Mouse (Mus musculus): ENCODE measurements around the gene Them7. TPM values are rescaled to one million over a fixed set of nuclear protein-coding genes. Genes with fewer than 3 reads are reported as not detected.

Gene Them7
- polyA plus RNA-seq, 1 experiment, result not detected

DNA sequence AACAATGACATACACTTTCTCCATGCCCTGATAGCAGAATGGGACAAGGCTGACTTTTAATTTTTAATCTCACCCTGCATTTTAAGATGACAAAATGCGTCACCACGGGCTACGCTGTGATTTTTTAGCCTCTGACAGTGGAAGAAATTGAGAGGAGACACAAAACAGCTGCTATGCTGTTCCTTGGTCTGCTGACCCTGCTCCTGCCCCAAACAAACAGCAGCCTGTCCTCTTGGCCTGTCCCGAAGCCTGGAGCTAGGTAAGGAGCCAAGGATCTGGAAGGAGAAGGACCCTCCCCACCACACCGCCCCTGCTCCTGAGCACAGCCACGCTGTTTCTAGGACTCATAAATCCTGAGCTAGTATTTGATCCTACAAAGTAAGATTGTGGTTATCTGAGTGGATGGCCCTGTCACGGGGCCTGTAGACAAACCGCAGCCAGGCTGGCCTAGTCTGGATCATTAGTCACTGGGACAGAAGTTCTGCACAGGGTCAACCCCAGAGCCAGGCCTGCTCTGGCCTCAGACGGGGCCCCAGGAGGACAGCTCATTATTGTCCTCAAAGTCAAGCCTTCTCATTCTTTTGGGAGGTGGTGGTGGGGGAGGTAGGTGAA is 17.5 kb upstream of the Them7 start:
- TF ChIP-seq POLR2A (IDR thresholded peaks at IDR 0.05; ENCODE audit: extremely low read depth, insufficient read depth, low read length) (no peak), CTCF (IDR thresholded peaks at IDR 0.05; ENCODE audit: extremely low read depth, insufficient read depth, low read length) (no peak)
- H3K27ac ChIP-seq (ENCODE audit: insufficient read depth, low read length), result no peak overlapping the region
- H3K4me1 ChIP-seq (ENCODE audit: control insufficient read depth, insufficient read depth, low read length), result no peaks in the 10 kb centered on the region
- H3K4me3 ChIP-seq (ENCODE audit: insufficient read depth, low read length), result no peak overlapping the region

DNA sequence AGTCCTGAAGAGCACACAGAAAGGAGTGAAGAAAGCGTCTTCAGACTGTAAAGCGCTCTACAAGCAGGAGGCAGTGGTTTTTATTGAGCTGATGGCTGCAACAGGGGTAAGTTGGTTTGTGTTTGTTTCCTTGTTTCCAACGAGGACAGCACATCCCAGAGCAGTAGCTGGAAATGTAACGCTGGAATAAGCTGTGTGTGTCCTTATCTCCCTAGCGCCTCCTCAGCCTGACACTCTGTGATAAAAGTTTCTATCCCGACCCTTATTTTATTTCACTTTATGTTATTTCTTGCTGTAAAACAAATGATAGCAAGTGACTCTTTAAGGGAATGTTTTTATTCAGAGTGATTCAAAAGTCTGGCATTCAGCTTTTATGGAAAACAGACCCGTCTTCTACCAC is 11.3 kb upstream of the Them7 start:
- TF ChIP-seq POLR2A (IDR thresholded peaks at IDR 0.05; ENCODE audit: extremely low read depth, insufficient read depth, low read length) (no peak), CTCF (IDR thresholded peaks at IDR 0.05; ENCODE audit: extremely low read depth, insufficient read depth, low read length) (no peak)
- H3K4me1 ChIP-seq (ENCODE audit: control insufficient read depth, insufficient read depth, low read length), result no peaks in the 10 kb centered on the region
- H3K27ac ChIP-seq (ENCODE audit: insufficient read depth, low read length), result no peak overlapping the region
- no peak overlapping the region for H3K4me3 ChIP-seq (ENCODE audit: insufficient read depth, low read length)

DNA sequence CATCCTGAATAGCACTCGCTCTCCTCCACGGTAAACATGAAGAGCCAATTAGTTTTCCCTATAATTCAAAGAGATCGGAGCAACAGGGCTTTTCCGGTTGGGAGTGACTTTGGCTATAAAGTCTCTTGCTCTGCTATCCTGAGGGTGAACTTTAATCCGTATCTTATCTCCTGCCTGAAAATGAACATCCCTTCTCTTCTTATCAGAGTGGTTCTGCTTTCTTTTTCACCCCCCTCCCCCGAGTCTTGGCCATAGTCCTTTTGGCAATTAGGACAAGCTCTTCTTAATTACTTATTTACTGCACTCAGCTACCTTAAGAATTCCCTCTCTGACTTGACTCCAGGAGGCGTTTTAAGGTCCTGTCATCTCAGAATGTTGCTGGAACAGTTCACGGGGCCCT is 8.2 kb upstream of the Them7 start:
- TF ChIP-seq CTCF (IDR thresholded peaks at IDR 0.05; ENCODE audit: extremely low read depth, insufficient read depth, low read length), result no peak
- TF ChIP-seq POLR2A (IDR thresholded peaks at IDR 0.05; ENCODE audit: extremely low read depth, insufficient read depth, low read length), result no peak
- no peak overlapping the region for H3K4me3 ChIP-seq (ENCODE audit: insufficient read depth, low read length)
- no peak overlapping the region for H3K27ac ChIP-seq (ENCODE audit: insufficient read depth, low read length)

DNA sequence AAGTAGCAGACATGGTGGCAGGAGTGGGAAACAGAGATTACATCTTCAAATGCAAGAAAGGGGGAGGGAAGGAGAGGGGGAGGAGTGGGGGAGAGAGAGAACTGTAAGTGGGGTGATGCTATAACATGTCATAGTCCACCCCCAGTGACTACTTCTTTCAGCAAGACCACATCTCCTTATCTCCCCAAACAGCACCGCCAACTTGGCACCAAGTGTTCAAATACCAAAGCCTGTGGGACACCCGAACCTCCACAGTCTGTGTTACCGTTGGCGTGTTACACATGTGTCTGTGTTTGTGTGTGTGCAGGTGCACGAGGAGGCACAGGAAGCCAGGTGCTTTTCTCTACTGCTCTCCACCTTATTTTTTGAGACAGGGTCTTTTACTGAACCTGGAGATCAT is 4.9 kb upstream of the Them7 start:
- Histone ChIP-seq H3K27ac (ENCODE audit: insufficient read depth, low read length) (no peak overlapping the region), H3K4me1 (ENCODE audit: control insufficient read depth, insufficient read depth, low read length) (no peaks in the 10 kb centered on the region), H3K4me3 (ENCODE audit: insufficient read depth, low read length) (no peak overlapping the region)
- TF ChIP-seq POLR2A (IDR thresholded peaks at IDR 0.05; ENCODE audit: extremely low read depth, insufficient read depth, low read length), result no peak
- TF ChIP-seq CTCF (IDR thresholded peaks at IDR 0.05; ENCODE audit: extremely low read depth, insufficient read depth, low read length), result no peak

More for the DNA sequence above, 8.2 kb upstream of the Them7 start:
- no peaks in the 10 kb centered on the region for H3K4me1 ChIP-seq (ENCODE audit: control insufficient read depth, insufficient read depth, low read length)

GRCm38 (mm10) chr2:105219664-105220063 is 4.5 kb upstream of the Them7 start:
- TF ChIP-seq POLR2A (IDR thresholded peaks at IDR 0.05; ENCODE audit: extremely low read depth, insufficient read depth, low read length) (no peak), CTCF (IDR thresholded peaks at IDR 0.05; ENCODE audit: extremely low read depth, insufficient read depth, low read length) (no peak)
- Histone ChIP-seq H3K4me3 (ENCODE audit: insufficient read depth, low read length) (no peak overlapping the region), H3K4me1 (ENCODE audit: control insufficient read depth, insufficient read depth, low read length) (no peaks in the 10 kb centered on the region), H3K27ac (ENCODE audit: insufficient read depth, low read length) (no peak overlapping the region)

DNA sequence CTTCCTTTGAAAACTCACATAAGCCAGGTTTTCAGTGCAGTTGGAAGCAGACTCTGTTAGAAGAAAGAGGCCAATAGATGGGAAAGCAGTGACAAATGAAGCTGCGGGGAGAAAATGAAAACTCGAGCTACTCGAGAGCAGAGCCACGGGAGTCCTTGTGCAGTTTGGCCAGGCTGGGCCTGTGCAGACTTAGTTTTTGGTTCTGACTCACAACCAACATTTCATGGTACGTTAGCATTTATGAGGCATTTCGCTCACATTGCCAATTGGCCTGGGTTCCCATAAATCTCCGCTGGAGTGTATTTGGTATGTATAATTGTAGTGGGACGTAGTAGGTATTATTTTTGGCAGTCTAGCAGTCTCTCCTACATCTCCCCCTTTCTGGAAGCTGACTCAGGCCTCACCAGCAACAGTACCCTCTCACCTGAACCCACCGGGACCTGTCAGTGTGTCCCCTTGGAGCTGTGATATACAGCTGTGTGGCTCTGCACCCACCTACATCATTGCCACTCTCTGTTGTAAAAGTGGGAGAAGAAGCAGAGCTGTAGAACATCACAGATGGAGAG is 3.3 kb upstream of the Them7 start:
- H3K4me1 ChIP-seq (ENCODE audit: control insufficient read depth, insufficient read depth, low read length), result no peaks in the 10 kb centered on the region
- no peak overlapping the region for H3K4me3 ChIP-seq (ENCODE audit: insufficient read depth, low read length)
- no peak overlapping the region for H3K27ac ChIP-seq (ENCODE audit: insufficient read depth, low read length)
- TF ChIP-seq CTCF (IDR thresholded peaks at IDR 0.05; ENCODE audit: extremely low read depth, insufficient read depth, low read length) (no peak), POLR2A (IDR thresholded peaks at IDR 0.05; ENCODE audit: extremely low read depth, insufficient read depth, low read length) (no peak)

- H3K4me3 ChIP-seq (ENCODE audit: insufficient read depth, low read length), result no peak overlapping the region
- no peak for TF ChIP-seq CTCF (IDR thresholded peaks at IDR 0.05; ENCODE audit: extremely low read depth, insufficient read depth, low read length)
- no peak for TF ChIP-seq POLR2A (IDR thresholded peaks at IDR 0.05; ENCODE audit: extremely low read depth, insufficient read depth, low read length)
Measured at GRCm38 (mm10) chr2:105223606-105224005, 514 bp upstream of the Them7 start.

GRCm38 (mm10) chr2:105224987-105225375 is 861 bp downstream of the Them7 start:
- Histone ChIP-seq H3K27ac (ENCODE audit: insufficient read depth, low read length) (no peak overlapping the region), H3K4me3 (ENCODE audit: insufficient read depth, low read length) (no peak overlapping the region), H3K4me1 (ENCODE audit: control insufficient read depth, insufficient read depth, low read length) (no peaks in the 10 kb centered on the region)
- no peak for TF ChIP-seq CTCF (IDR thresholded peaks at IDR 0.05; ENCODE audit: extremely low read depth, insufficient read depth, low read length)
- TF ChIP-seq POLR2A (IDR thresholded peaks at IDR 0.05; ENCODE audit: extremely low read depth, insufficient read depth, low read length), result no peak

More at GRCm38 (mm10) chr2:105223606-105224005, 514 bp upstream of the Them7 start:
- H3K27ac ChIP-seq (ENCODE audit: insufficient read depth, low read length), result no peak overlapping the region
- H3K4me1 ChIP-seq (ENCODE audit: control insufficient read depth, insufficient read depth, low read length), result no peaks in the 10 kb centered on the region

- Histone ChIP-seq H3K4me1 (ENCODE audit: control insufficient read depth, insufficient read depth, low read length) (no peaks in the 10 kb centered on the region), H3K4me3 (ENCODE audit: insufficient read depth, low read length) (no peak overlapping the region), H3K27ac (ENCODE audit: insufficient read depth, low read length) (no peak overlapping the region)
- no peak for TF ChIP-seq POLR2A (IDR thresholded peaks at IDR 0.05; ENCODE audit: extremely low read depth, insufficient read depth, low read length)
- no peak for TF ChIP-seq CTCF (IDR thresholded peaks at IDR 0.05; ENCODE audit: extremely low read depth, insufficient read depth, low read length)
Measured at GRCm38 (mm10) chr2:105226297-105226958, 2.3 kb downstream of the Them7 start.

- Histone ChIP-seq H3K27ac (ENCODE audit: insufficient read depth, low read length) (no peak overlapping the region), H3K4me3 (ENCODE audit: insufficient read depth, low read length) (no peak overlapping the region)
- TF ChIP-seq CTCF (IDR thresholded peaks at IDR 0.05; ENCODE audit: extremely low read depth, insufficient read depth, low read length) (no peak), POLR2A (IDR thresholded peaks at IDR 0.05; ENCODE audit: extremely low read depth, insufficient read depth, low read length) (no peak)
Measured at GRCm38 (mm10) chr2:105228416-105228815, 4.3 kb downstream of the Them7 start.

More at GRCm38 (mm10) chr2:105228416-105228815, 4.3 kb downstream of the Them7 start:
- H3K4me1 ChIP-seq (ENCODE audit: control insufficient read depth, insufficient read depth, low read length), result no peaks in the 10 kb centered on the region

Measured in cortical plate, adult 2 months (tissue).